Mouse (Mus musculus): ENCODE measurements at regions not wholly inside any gene's neighbourhood (a gene's known extent, or its start where the extent isn't known, plus 50 kb on each side); places are given as distances from the start of the nearest gene placed in this dataset.

DNA sequence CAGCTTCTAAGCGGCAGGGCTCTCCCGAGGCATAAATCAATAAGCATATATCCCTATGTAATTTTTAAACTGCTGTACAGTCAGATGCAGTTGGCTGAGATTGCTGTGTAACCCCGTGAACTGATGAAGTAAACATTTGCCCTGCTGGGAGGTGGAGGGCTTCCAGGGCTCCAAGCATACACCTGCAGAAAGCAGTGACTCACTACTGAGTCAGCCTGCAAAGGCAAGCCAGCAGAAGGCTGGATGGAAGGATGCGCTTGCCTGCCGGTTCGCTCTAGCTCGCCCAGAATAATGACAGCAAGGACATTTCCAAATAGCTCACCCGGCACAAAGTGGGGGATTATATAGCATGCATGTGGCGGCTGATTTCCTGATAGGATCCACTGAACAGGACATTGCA is 416.6 kb downstream of the Sox2 start:
- no peak for TF ChIP-seq POLR2A (IDR thresholded peaks at IDR 0.05; ENCODE audit: insufficient read depth, low read depth, low read length)
- TF ChIP-seq CTCF (IDR thresholded peaks at IDR 0.05): no peak

Measured in heart, adult 2 months (tissue).